Mouse (Mus musculus) c-Kit-negative CD71-positive TER-119-positive erythroid progenitor cells, embryonic 14.5 days (primary cell): Measurements from ENCODE around the gene Abtb1.

Experiments
- DNase-seq: peaks from one replicate; pipeline ENCODE4 v3.0.0-alpha.2; 2013; ENCODE audit warnings: low read depth, low spot score

Gene Abtb1

GRCm38 (mm10) chr6:88803957-88804695 is 37.7 kb downstream of the Abtb1 start:
- DNase-seq, result no peak

DNA sequence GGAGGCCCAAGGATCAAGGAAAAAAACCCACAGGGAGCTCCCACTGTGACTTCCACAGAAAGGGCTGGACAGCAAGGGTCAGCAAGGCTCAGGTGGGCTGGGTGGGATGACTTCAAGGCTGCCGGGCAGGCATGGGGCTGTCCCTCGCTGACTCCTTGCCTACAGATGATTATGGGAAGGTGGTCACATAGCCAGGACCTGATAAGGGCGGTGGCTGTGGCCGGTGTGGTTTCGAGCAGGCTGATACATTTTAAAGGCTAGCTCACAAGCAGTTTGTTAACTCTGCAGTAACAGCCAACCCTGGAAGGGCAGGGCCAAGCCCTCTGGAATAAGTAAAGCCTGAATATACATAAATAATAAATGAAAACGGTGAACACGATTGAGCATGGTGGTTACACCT is 38.7 kb downstream of the Abtb1 start:
- no peak for DNase-seq

- DNase-seq, result no peak
These were observed 41.0 kb downstream of the Abtb1 start for GRCm38 (mm10) chr6:88800735-88801134.

GRCm38 (mm10) chr6:88800191-88800590 is 41.6 kb downstream of the Abtb1 start:
- no peak for DNase-seq

- no peak for DNase-seq
These were observed 47.2 kb downstream of the Abtb1 start for GRCm38 (mm10) chr6:88794561-88794971.

GRCm38 (mm10) chr6:88793872-88794271 is 47.9 kb downstream of the Abtb1 start:
- no peak for DNase-seq

- DNase-seq, result no peak
These were observed 48.5 kb downstream of the Abtb1 start for GRCm38 (mm10) chr6:88793243-88793642.

- DNase-seq, result no peak
These were observed 49.6 kb downstream of the Abtb1 start for GRCm38 (mm10) chr6:88792147-88792691.

DNA sequence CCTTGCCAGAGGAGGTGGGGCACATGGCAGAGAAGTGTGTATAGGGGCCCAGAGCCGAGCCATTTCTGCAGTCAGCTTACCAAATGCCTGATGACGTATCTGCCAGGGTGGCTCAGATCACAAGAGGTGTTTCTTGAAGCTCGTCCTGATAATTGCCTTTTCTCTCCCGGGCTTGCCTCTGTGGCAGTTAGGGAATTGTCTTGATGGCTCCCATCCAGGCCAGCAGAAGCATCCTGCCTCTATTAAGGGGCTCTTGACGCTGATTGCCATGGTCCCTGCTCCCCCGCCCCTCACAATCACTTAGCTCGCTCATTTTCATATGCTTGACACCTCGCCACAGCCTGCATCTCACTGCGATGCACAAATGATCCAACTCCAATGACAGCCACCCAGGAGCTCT is 50.5 kb downstream of the Abtb1 start:
- DNase-seq, result no peak

- no peak for DNase-seq
These were observed 53.6 kb downstream of the Abtb1 start for GRCm38 (mm10) chr6:88788219-88788618.

DNA sequence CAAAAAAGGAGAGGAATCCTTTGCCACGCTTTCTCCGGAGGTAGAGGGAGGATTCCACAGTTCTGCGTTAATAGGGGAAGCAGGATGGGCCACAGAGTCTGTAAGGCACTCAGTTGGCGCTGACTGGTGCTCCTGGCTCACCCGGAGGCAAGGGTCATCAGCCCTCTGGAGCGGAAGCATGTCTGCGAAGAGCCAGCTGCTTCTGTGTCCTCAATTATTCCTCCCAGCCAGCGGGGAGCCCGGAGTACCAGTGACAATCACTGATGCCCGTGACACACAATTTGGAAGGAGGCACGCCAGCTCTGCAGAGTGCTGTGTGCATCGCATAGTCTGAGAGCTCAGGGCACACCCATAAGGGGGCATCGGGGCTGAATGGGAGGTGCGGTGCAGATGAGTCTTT is 54.3 kb downstream of the Abtb1 start:
- no peak for DNase-seq

DNA sequence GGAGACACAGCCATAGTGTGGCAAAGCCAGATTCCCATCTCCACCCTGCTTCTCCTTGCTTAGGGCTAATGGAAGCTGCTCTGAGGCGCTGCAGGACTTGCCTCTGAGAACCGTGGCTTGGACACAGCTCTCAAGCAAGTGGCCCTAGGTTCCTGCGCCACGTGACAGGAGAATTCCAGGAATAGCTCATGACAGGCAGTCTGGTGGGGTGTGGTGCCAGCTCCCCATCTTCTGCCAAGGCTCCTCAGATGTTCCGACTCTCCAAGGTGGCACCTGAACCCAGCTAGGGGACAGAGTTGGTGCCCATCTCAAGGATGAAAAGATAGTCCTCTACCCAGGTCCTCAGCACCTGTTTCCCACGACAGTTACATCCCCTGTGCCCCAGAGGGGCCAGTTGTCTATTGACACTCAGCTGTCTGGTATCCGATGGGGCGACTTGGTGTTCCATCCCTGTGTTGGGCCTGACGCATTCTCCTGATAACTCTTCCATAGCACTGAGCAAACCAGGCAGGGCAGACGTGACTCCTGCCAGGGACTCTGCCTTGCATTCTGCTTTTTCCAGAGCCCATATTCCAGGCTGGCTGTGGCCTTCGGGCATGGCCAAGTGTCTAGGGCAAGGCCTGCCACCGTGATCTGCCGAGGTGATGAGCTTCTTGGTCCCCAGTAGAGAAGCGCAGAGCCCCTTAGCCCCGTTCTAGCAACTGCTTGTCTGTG is 54.9 kb downstream of the Abtb1 start:
- no peak for DNase-seq
